Mouse (Mus musculus) lung, postnatal 0 days (tissue): Measurements from ENCODE around the gene Acox3. TPM values are rescaled to one million over a fixed set of nuclear protein-coding genes. Genes with fewer than 3 reads are reported as not detected.

Experiments
- ATAC-seq: fragments of 200-750 bp; cut with Nextera tagmentation; 2 replicates; pipeline ENCODE4 v1.8.0; 2017; ENCODE audit warnings: moderate library complexity
- DNase-seq: peaks from one replicate; pipeline ENCODE4 v3.0.0-alpha.2; 2016; ENCODE audit warnings: low spot score
- H3K27ac ChIP-seq: fragments of 300-500 bp; sonication (generic); 2 replicates; pipeline ENCODE4 v1.5.1; 2014; ENCODE audit warnings: antibody characterized with exemption, mild to moderate bottlenecking, low read length, mixed read lengths
- H3K27me3 ChIP-seq: fragments of 300-500 bp; sonication (generic); replicated peaks from 2 replicates; pipeline ENCODE4 v1.6.1; 2014; ENCODE audit warnings: low read length, mixed read lengths; ENCODE audit not compliant: insufficient read depth
- H3K36me3 ChIP-seq: fragments of 300-500 bp; sonication (generic); 2 replicates; pipeline ENCODE4 v1.6.1; 2014; ENCODE audit warnings: low read length, mixed read lengths; ENCODE audit not compliant: insufficient read depth
- H3K4me1 ChIP-seq: fragments of 300-500 bp; sonication (generic); 2 replicates; pipeline ENCODE4 v1.6.1; 2014; ENCODE audit warnings: antibody characterized with exemption, low read depth, low read length, mixed read lengths; ENCODE audit not compliant: insufficient read depth
- H3K4me2 ChIP-seq: fragments of 300-500 bp; sonication (generic); replicated peaks from 2 replicates; pipeline ENCODE4 v1.6.1; 2014; ENCODE audit warnings: low read depth, mild to moderate bottlenecking, low read length, moderate library complexity, mixed read lengths
- H3K4me3 ChIP-seq: fragments of 300-500 bp; sonication (generic); 2 replicates; pipeline ENCODE4 v1.5.1; 2014; ENCODE audit warnings: low read depth, low read length
- H3K9ac ChIP-seq: fragments of 300-500 bp; sonication (generic); replicated peaks from 2 replicates; pipeline ENCODE4 v1.6.1; 2014; ENCODE audit warnings: low read depth, mild to moderate bottlenecking
- H3K9me3 ChIP-seq: fragments of 300-500 bp; sonication (generic); 2 replicates; pipeline ENCODE4 v1.6.1; 2016; ENCODE audit warnings: low read length, mixed read lengths
- CTCF ChIP-seq: IDR thresholded peaks from 2 replicates; pipeline ENCODE4 v1.5.1; 2016; ENCODE audit warnings: antibody characterized with exemption, mild to moderate bottlenecking
- EP300 ChIP-seq: IDR thresholded peaks from 2 replicates; pipeline ENCODE4 v1.6.1; 2016; ENCODE audit warnings: antibody characterized with exemption, mild to moderate bottlenecking, control low read depth
- WGBS: fragments of 180-500 bp; shearing (Covaris S2); extraction: QIAGEN DNeasy Blood & Tissue Kit; methylation state at CpG from one replicate; pipeline ENCODE4 v1.1.7; 2014; 5-methylcytosine and 5-hydroxymethylcytosine counted together
- polyA plus RNA-seq: library from polyadenylated mRNA; unstranded; fragments of >200 nt; fragmentation: Nextera tagmentation; extraction: Ambion mirVana; gene quantifications from 2 replicates; pipeline ENCODE4 v1.2.1, GENCODE M21; 2015

Acox3 gene
- polyA plus RNA-seq, 1 experiment from 2014 or later: 15.9 TPM

- no peak overlapping the region for H3K4me2 ChIP-seq
- DNase-seq (peak; percentile 12), ATAC-seq (no peak)
- WGBS: 77% methylated on average over 13 of the region's 13 CpGs
- H3K4me1 ChIP-seq: no peaks in the 10 kb centered on the region
- no peak overlapping the region for H3K4me3 ChIP-seq
- peaks cover 21% of the 10 kb centered on the region for H3K36me3 ChIP-seq
- H3K27ac ChIP-seq: no peak overlapping the region
- no peak overlapping the region for H3K9ac ChIP-seq
- H3K9me3 ChIP-seq: no peaks in the 10 kb centered on the region
- TF ChIP-seq CTCF: peak; percentile 56
- no peak for TF ChIP-seq EP300
- H3K27me3 ChIP-seq: no peaks in the 10 kb centered on the region
These were observed 24.8 kb upstream of the Acox3 start for GRCm38 (mm10) chr5:35557946-35558621.

DNA sequence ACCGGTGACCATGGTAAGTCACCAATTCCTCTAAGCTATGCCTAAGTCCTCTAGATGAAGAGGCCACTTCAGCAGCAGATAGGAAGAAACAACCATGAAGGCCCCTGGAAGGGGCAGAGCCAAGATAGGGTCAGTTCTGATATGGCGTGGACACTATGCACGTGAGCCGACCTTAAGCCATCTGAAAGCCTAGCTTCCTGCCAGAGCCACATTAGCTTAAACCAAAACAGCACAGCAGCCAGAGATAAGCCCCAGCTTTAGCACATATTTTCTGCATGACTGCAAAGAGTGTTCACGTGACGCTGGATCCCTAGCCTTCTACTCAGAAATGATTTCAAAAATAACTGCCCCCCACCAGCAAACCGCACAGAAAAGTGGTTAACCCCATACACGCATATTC, 23.4 kb upstream of the Acox3 start:
- 73% methylated on average over 8 of the region's 8 CpGs for WGBS
- H3K36me3 ChIP-seq: peaks cover 22% of the 10 kb centered on the region
- DNase-seq (peak; percentile 19), ATAC-seq (no peak)
- no peak overlapping the region for H3K4me3 ChIP-seq
- H3K27ac ChIP-seq: no peak overlapping the region
- TF ChIP-seq EP300 (no peak), CTCF (no peak)
- H3K9me3 ChIP-seq: no peaks in the 10 kb centered on the region
- H3K4me1 ChIP-seq: no peaks in the 10 kb centered on the region
- no peak overlapping the region for H3K4me2 ChIP-seq
- no peak overlapping the region for H3K9ac ChIP-seq
- H3K27me3 ChIP-seq: no peaks in the 10 kb centered on the region

DNA sequence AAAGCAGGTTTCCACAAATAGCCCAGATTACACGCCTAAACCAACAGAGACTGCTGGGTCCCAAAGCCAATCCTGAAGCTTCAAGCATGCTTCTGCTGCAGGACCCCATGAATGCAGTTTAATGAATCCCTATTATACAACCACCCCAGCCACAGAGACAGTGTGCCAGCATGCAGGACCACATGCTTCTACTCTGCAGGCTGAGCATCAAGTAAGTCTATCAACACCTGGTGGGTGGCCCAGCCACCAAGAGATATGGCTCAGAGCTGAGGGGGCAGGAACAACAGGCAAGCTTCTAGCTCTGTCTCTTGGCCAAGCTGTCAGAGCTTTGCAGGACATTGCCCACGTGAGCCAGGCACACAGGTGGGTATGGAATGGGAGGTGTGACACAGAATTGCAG, 20.2 kb upstream of the Acox3 start:
- no peak overlapping the region for H3K27ac ChIP-seq

GRCm38 (mm10) chr5:35563449-35563848, 19.4 kb upstream of the Acox3 start:
- H3K36me3 ChIP-seq: peaks cover 27% of the 10 kb centered on the region
- ATAC-seq: peak; percentile 64

More for the DNA sequence above, 20.2 kb upstream of the Acox3 start:
- peaks cover 26% of the 10 kb centered on the region for H3K36me3 ChIP-seq
- ATAC-seq (no peak), DNase-seq (no peak)
- H3K9ac ChIP-seq: no peak overlapping the region
- TF ChIP-seq EP300 (no peak), CTCF (no peak)
- WGBS: 75% methylated on average over 2 of the region's 2 CpGs
- H3K4me1 ChIP-seq: no peaks in the 10 kb centered on the region
- no peak overlapping the region for H3K4me2 ChIP-seq
- H3K27me3 ChIP-seq: no peaks in the 10 kb centered on the region
- H3K4me3 ChIP-seq: no peak overlapping the region
- H3K9me3 ChIP-seq: no peaks in the 10 kb centered on the region

GRCm38 (mm10) chr5:35565217-35565616, 17.6 kb upstream of the Acox3 start:
- Histone ChIP-seq H3K9ac (no peak overlapping the region), H3K9me3 (no peaks in the 10 kb centered on the region), H3K4me3 (no peak overlapping the region), H3K27me3 (no peaks in the 10 kb centered on the region), H3K27ac (no peak overlapping the region), H3K36me3 (peaks cover 38% of the 10 kb centered on the region), H3K4me2 (no peak overlapping the region), H3K4me1 (no peaks in the 10 kb centered on the region)
- no peak for ATAC-seq
- TF ChIP-seq CTCF (no peak), EP300 (no peak)
- 94% methylated on average over 9 of the region's 9 CpGs for WGBS
- DNase-seq: no peak

More at GRCm38 (mm10) chr5:35563449-35563848, 19.4 kb upstream of the Acox3 start:
- Histone ChIP-seq H3K9me3 (no peaks in the 10 kb centered on the region), H3K4me3 (no peak overlapping the region), H3K4me1 (no peaks in the 10 kb centered on the region), H3K4me2 (no peak overlapping the region), H3K27me3 (no peaks in the 10 kb centered on the region), H3K27ac (no peak overlapping the region), H3K9ac (no peak overlapping the region)
- TF ChIP-seq CTCF (peak; percentile 95), EP300 (no peak)
- DNase-seq: peak; percentile 64
- WGBS: 0% methylated on average over 1 of the region's 1 CpGs

DNA sequence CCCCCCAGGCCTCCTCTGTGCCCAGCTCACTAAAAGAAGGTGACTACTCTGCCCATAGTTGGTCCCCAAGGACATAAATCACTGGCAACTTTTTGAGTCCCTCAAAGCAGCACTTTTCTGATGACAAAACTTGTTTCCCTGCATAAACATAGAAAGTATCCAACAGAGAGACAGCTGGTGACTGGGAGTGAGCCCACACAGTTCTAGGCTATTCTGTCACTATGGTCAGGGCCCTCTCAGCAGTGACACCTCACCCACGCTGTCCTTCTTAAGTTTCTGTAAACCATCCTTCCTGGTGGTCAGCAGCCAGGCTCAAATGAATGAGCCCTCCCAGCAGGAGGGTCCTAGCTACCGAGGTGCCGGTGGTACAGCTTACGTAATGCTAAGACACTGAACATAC, 16.2 kb upstream of the Acox3 start:
- Histone ChIP-seq H3K4me3 (no peak overlapping the region), H3K27ac (no peak overlapping the region), H3K9me3 (no peaks in the 10 kb centered on the region), H3K4me2 (no peak overlapping the region), H3K27me3 (no peaks in the 10 kb centered on the region), H3K4me1 (no peaks in the 10 kb centered on the region), H3K36me3 (peaks cover 50% of the 10 kb centered on the region), H3K9ac (no peak overlapping the region)
- WGBS: 85% methylated on average over 4 of the region's 4 CpGs
- TF ChIP-seq CTCF: no peak
- TF ChIP-seq EP300: no peak
- no peak for DNase-seq
- ATAC-seq: no peak
